Mouse (Mus musculus): Measurements from ENCODE around the gene Ets1.

Ets1 gene

GRCm38 (mm10) chr9:32761326-32761725 is 125.3 kb downstream of the Ets1 start:
- DNase-seq (ENCODE audit: low spot score): no peak

GRCm38 (mm10) chr9:32764374-32764773 is 128.4 kb downstream of the Ets1 start:
- DNase-seq (ENCODE audit: low spot score): no peak

GRCm38 (mm10) chr9:32765123-32765522 is 129.1 kb downstream of the Ets1 start:
- DNase-seq (ENCODE audit: low spot score): no peak

GRCm38 (mm10) chr9:32778866-32779265 is 142.8 kb downstream of the Ets1 start:
- DNase-seq (ENCODE audit: low spot score): no peak

- DNase-seq (ENCODE audit: low spot score): no peak
Observed at GRCm38 (mm10) chr9:32782391-32783092, 146.5 kb downstream of the Ets1 start.

GRCm38 (mm10) chr9:32787091-32787490 is 151.1 kb downstream of the Ets1 start:
- no peak for DNase-seq (ENCODE audit: low spot score)

- DNase-seq (ENCODE audit: low spot score): no peak
Observed at GRCm38 (mm10) chr9:32787615-32788014, 151.6 kb downstream of the Ets1 start.

GRCm38 (mm10) chr9:32789306-32789705 is 153.3 kb downstream of the Ets1 start:
- no peak for DNase-seq (ENCODE audit: low spot score)

- DNase-seq (ENCODE audit: low spot score): no peak
Observed at GRCm38 (mm10) chr9:32791699-32792098, 155.7 kb downstream of the Ets1 start.

GRCm38 (mm10) chr9:32798171-32798570 is 162.2 kb downstream of the Ets1 start:
- no peak for DNase-seq (ENCODE audit: low spot score)

- DNase-seq (ENCODE audit: low spot score): no peak
Observed at GRCm38 (mm10) chr9:32806106-32806505, 170.1 kb downstream of the Ets1 start.

All from layer of hippocampus, adult 9-10 months (tissue).